Mouse (Mus musculus): Measurements from ENCODE around the gene Ets1. TPM values are rescaled to one million over a fixed set of nuclear protein-coding genes. Genes with fewer than 3 reads are reported as not detected.
A peak's percentile ranks its signal among the peaks of the same experiment; 100 is the strongest.

Ets1 gene
- polyA plus RNA-seq, 1 experiment from 2014 or later: 50.2 TPM

DNA sequence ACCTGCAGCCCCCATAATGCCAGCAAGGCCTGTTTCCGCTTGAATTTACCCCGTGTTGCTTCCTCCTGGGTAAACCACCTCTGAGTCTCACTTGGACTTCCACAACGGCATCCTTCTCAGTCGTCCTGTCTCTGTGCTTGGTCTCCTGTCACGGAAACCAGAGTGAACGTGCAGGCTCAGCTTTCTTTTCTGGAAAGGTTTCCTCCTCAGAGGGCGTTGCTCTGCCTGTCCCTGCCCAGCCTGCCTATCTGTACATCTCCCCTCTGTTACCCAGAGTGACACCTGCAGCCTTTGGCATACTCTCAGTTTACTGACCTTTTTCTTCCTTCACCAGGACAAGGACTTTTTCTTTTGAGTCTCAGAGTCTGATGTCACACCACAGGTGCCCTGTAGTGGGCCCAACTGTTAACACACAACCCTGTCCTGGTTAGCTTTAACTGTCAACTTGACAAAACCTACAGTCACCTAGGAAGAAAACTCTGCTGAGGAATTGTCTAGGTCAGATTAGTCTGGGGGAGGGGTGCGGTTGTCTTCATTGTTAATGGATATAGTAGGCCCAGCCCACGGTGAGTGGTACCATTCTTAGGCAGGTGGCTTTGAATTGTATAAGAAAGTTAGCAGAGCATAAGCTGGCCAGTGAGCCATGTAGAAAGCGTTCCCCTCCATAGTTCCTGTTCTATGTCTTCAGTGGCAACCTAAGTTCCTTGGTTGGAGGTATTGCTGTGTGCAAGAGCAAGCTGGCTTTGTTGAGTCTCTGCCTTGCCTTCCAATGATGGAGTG, 27.0 kb upstream of the Ets1 start:
- no peaks in the 10 kb centered on the region for H3K36me3 ChIP-seq
- no peak for DNase-seq (ENCODE audit: low spot score)
- no peaks in the 10 kb centered on the region for H3K9me3 ChIP-seq
- 79% methylated on average over 10 of the region's 10 CpGs for WGBS
- no peak overlapping the region; the same call in 1 of the 2 replicates for H3K27ac ChIP-seq
- no peak overlapping the region for H3K4me3 ChIP-seq
- H3K27me3 ChIP-seq (ENCODE audit: insufficient read depth, poor library complexity, severe bottlenecking): peaks cover 35% of the 10 kb centered on the region
- H3K4me1 ChIP-seq: peaks cover 43% of the 10 kb centered on the region

DNA sequence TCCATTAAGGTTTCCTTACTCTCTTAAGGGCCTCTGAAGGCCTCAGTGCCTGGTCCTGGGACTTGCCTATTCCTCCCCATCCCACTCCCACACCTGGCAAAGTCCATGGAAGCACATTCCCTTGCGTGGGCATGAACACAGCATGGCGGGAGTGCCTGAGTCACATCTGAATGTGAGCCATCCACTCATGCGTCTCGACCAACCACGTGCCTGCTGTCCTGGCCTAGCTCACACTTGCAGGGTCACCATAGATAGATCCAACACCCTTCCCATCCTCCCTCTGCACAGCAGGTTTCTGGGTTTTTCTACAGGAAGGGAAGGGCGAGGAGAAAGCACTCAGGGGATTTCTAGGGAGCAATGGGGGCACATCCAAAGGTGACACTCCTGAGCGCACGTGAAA, 25.8 kb upstream of the Ets1 start:
- peaks cover 36% of the 10 kb centered on the region for H3K4me1 ChIP-seq
- DNase-seq (ENCODE audit: low spot score): no peak
- H3K27me3 ChIP-seq (ENCODE audit: insufficient read depth, poor library complexity, severe bottlenecking): peaks cover 30% of the 10 kb centered on the region
- H3K27ac ChIP-seq: peak overlapping the region; percentile 16; the same call in 1 of the 2 replicates
- WGBS: 86% methylated on average over 8 of the region's 8 CpGs
- H3K36me3 ChIP-seq: no peaks in the 10 kb centered on the region
- H3K4me3 ChIP-seq: no peak overlapping the region
- H3K9me3 ChIP-seq: no peaks in the 10 kb centered on the region

DNA sequence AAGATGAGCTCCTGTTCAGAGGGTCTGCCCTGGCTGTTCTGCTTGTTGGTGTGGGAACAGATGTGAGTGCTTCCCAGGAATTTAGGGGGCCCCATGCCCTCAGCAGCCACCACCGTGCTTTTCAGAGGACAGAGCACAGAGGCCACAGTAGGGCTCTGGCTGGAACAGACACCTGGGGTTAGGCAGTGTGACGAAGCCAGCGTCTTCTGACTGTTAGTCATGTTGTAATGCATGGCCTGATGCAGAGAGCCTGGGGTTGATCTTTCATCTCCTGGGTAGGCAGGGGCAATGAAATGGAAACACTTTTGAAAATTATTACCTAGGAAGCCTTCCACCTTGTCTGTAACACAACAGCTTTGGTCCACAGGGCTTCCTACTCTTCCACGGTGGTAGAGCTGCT, 25.4 kb upstream of the Ets1 start:
- Histone ChIP-seq H3K36me3 (no peaks in the 10 kb centered on the region), H3K27ac (peak overlapping the region; percentile 16; the same call in 1 of the 2 replicates), H3K27me3 (ENCODE audit: insufficient read depth, poor library complexity, severe bottlenecking) (peaks cover 30% of the 10 kb centered on the region), H3K4me1 (peaks cover 33% of the 10 kb centered on the region), H3K4me3 (no peak overlapping the region), H3K9me3 (no peaks in the 10 kb centered on the region)
- DNase-seq (ENCODE audit: low spot score): no peak
- 70% methylated on average over 4 of the region's 4 CpGs for WGBS

DNA sequence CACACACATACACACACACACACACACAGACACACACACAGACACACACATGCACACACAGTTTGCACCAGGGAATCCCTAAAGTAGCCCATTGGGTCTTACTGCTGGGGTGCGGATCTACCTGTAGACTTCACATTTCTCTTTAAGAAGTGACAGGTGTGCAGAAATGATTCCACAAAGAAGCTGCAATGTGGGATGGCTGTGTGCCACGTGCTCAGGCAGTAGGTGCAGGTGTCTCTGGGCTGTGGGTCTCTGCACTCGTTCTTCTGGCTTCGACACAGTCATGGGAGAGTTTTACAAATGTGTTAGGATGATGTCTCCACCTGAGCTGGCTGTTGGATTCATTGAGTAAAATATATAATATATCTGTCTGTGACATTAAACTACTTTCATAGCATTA, 24.7 kb upstream of the Ets1 start:
- H3K27me3 ChIP-seq (ENCODE audit: insufficient read depth, poor library complexity, severe bottlenecking): peaks cover 24% of the 10 kb centered on the region
- 86% methylated on average over 4 of the region's 4 CpGs for WGBS
- no peaks in the 10 kb centered on the region for H3K9me3 ChIP-seq

DNA sequence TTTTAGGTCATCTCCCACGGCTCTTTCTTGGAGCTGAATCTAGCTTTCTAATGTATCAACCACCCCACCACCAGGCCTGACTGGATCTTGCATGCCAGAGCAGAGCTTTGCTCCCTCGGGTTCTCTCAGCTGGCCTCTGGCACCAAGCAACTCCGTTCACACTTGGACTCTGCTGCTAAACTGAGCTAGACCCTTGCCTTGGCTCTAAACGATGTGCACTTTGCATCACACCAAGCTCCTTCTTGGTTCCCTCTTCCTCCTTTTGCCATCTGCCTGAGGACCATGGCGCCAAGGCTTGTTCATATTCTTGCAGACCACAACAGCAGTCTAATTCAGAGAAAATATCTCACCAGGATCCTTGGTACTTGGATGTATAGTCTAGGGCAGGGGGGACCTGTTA, 23.6 kb upstream of the Ets1 start:
- H3K9me3 ChIP-seq: no peaks in the 10 kb centered on the region
- H3K36me3 ChIP-seq: no peaks in the 10 kb centered on the region
- peaks cover 20% of the 10 kb centered on the region; the same call in 1 of the 2 replicates for H3K27me3 ChIP-seq (ENCODE audit: insufficient read depth, poor library complexity, severe bottlenecking)
- no peak for DNase-seq (ENCODE audit: low spot score)
- WGBS: 82% methylated on average over 5 of the region's 5 CpGs
- no peak overlapping the region for H3K4me3 ChIP-seq
- H3K4me1 ChIP-seq: peaks cover 26% of the 10 kb centered on the region
- H3K27ac ChIP-seq: no peak overlapping the region

More for the DNA sequence above, 24.7 kb upstream of the Ets1 start:
- DNase-seq (ENCODE audit: low spot score): no peak
- peaks cover 35% of the 10 kb centered on the region for H3K4me1 ChIP-seq
- H3K36me3 ChIP-seq: no peaks in the 10 kb centered on the region
- H3K4me3 ChIP-seq: no peak overlapping the region
- H3K27ac ChIP-seq: no peak overlapping the region

DNA sequence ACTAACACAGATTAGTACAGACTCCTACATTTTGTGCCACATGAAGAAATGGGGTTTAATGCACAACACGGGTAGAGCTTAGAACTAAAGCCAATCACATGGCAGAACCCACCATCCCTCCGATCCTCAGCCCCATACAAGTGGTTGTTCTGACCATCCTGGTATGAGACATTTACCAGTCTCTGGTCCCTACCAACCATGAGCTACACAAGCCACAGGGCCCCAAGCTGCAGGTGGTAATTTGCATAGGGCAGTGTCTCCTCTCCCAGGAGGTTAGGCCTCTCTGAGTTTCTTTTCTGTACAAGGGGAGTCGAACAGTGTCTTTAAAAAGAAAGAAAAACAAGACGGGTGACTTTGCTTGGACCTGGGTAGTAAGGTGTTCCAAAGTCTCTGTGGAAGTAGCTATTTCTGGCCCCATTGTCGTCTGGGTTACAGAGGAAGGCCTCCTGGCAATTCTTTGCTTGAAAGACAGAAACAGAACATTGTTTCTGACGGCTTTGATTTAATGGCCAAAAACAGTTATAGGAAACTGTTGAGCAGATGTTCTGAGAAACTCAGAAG, 23.1 kb upstream of the Ets1 start:
- Histone ChIP-seq H3K9me3 (no peaks in the 10 kb centered on the region), H3K36me3 (no peaks in the 10 kb centered on the region), H3K27me3 (ENCODE audit: insufficient read depth, poor library complexity, severe bottlenecking) (peaks cover 19% of the 10 kb centered on the region; the same call in 1 of the 2 replicates), H3K4me3 (no peak overlapping the region), H3K4me1 (peaks cover 22% of the 10 kb centered on the region; the same call in 1 of the 2 replicates), H3K27ac (no peak overlapping the region)
- no peak for DNase-seq (ENCODE audit: low spot score)
- WGBS: 64% methylated on average over 6 of the region's 6 CpGs

DNA sequence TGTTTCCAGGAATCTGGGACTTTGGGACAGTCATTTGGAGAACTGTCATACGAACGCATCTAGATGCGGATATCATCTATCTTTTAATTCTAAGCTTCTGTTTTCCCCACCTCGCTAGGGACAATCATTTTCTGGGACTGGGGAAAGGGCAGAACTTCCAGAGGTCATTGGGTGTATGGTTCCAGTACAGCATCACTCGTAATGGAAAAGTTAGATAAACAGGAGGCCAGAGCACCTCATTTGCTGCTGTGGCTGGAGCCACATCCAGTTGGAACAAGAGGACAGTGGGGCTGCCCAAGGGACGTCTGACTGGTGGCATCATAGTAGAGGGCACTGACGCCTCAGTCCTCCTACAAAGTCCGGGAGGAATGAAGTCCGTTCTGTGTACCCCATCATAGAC, 21.8 kb upstream of the Ets1 start:
- WGBS: 79% methylated on average over 9 of the region's 9 CpGs
- no peak overlapping the region for H3K4me3 ChIP-seq
- no peak overlapping the region for H3K27ac ChIP-seq
- DNase-seq (ENCODE audit: low spot score): no peak
- no peaks in the 10 kb centered on the region for H3K36me3 ChIP-seq
- H3K9me3 ChIP-seq: no peaks in the 10 kb centered on the region
- H3K27me3 ChIP-seq (ENCODE audit: insufficient read depth, poor library complexity, severe bottlenecking): peaks cover 13% of the 10 kb centered on the region; the same call in 1 of the 2 replicates
- H3K4me1 ChIP-seq: peaks cover 16% of the 10 kb centered on the region; the same call in 1 of the 2 replicates

DNA sequence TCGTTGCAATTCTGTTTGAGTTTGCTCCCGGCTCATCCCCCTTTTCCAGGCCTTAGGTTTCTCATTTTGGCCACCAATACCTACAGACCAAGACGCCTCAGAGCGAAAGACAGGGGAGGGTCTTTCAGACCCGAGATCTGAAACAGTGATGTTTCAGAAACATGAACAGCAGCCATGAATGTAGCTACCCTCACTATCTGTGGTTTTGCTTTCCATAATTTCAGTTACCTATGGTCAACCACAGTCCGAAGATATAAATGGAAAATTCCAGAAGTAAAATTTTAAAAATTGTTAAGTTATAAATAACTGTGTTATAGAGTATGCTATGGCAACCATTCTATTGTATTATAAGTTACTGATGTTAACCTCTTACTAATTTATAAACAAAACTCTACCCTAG, 20.6 kb upstream of the Ets1 start:
- WGBS: 81% methylated on average over 6 of the region's 6 CpGs
- DNase-seq (ENCODE audit: low spot score): no peak

DNA sequence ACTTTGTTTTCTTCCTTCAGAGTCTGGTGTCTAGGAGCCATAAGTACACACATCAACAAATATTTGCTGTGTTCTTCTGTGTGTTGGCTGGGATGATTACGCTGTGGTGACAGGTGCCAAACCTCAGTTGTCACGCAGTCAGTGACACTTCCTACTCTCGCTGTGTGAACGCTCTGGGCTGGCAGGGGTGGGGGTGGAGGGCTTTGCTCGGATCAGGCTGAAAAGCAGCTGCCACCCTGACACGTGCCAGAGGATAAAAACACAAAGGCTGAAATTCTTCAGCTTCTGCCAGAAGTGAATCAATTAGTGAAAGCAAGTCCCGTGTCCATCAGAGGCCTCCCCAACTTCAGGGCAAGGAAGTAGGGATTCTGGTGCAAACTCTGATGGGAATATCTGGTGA, 20.0 kb upstream of the Ets1 start:
- Histone ChIP-seq H3K4me3 (no peak overlapping the region), H3K27ac (no peak overlapping the region), H3K36me3 (no peaks in the 10 kb centered on the region), H3K9me3 (no peaks in the 10 kb centered on the region), H3K27me3 (ENCODE audit: insufficient read depth, poor library complexity, severe bottlenecking) (peaks cover 13% of the 10 kb centered on the region; the same call in 1 of the 2 replicates), H3K4me1 (peaks cover 11% of the 10 kb centered on the region; the same call in 1 of the 2 replicates)
- no peak for DNase-seq (ENCODE audit: low spot score)
- 12% methylated on average over 7 of the region's 7 CpGs for WGBS

More for the DNA sequence above, 20.6 kb upstream of the Ets1 start:
- no peak overlapping the region for H3K27ac ChIP-seq
- peaks cover 13% of the 10 kb centered on the region; the same call in 1 of the 2 replicates for H3K4me1 ChIP-seq
- no peak overlapping the region for H3K4me3 ChIP-seq
- no peaks in the 10 kb centered on the region for H3K36me3 ChIP-seq
- H3K27me3 ChIP-seq (ENCODE audit: insufficient read depth, poor library complexity, severe bottlenecking): peaks cover 13% of the 10 kb centered on the region; the same call in 1 of the 2 replicates
- no peaks in the 10 kb centered on the region for H3K9me3 ChIP-seq

DNA sequence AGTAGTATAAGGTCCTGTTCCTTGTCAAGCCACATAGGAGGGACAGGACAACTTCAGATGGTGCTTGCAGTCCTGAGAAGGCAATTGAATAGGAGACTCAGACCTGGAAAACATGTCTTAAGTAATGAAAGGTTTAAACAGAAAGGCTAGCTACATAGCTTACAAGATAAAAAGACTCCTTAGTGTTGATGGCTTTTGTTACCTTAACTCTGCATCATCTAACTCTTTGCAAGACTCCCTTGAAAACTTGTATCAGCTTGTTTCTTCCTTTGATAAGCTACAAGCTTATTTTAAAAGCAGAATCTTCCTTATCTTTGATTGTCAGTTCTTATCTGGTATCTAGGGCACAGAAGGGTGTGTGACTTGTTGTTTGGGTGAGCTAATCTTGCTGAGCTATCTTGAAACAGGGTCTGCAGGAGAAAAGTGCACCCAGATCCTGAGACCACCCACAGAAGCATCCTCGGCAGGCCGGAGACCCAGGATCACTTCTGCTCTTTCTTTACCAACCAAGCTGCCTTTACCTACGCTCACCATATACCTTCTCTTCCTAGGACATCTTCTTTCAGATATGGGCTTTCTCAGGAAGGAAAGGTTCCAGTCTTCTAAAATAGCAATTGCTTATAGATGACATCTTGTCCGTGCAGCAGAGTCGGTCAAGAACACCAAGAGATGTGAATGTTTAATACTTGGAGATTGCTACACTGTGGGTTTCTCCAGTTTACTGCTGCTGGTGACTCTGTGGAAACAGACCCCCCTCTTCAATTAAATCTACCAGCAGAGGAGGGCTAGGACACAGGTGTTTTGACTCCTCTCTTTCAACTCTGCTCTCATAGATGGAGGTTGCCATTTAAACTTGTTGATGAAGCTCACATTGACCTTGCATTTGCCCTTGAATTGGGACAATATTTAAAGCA, 19.2 kb upstream of the Ets1 start:
- DNase-seq (ENCODE audit: low spot score): no peak
- H3K27me3 ChIP-seq (ENCODE audit: insufficient read depth, poor library complexity, severe bottlenecking): peaks cover 13% of the 10 kb centered on the region; the same call in 1 of the 2 replicates
- WGBS: 66% methylated on average over 5 of the region's 5 CpGs
- H3K4me3 ChIP-seq: no peak overlapping the region
- H3K4me1 ChIP-seq: peaks cover 11% of the 10 kb centered on the region; the same call in 1 of the 2 replicates
- no peaks in the 10 kb centered on the region for H3K9me3 ChIP-seq
- H3K36me3 ChIP-seq: no peaks in the 10 kb centered on the region
- H3K27ac ChIP-seq: no peak overlapping the region

DNA sequence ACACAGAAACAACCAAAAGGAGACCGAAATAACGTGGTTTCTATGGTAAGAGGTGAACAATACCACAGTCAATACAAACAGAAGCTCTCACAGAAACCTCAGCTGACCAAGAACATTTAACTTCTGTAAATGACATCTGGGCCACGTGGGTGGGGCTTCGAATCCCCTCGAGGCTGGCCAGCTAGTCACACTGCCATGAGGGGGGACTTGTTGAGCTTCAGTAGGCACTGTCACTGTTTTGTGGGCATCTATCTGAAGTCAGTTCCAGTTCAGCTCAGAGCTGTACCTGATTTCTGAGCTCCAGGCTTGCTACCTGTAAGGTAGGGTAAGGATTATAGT, 18.6 kb upstream of the Ets1 start:
- DNase-seq (ENCODE audit: low spot score): no peak
- H3K27me3 ChIP-seq (ENCODE audit: insufficient read depth, poor library complexity, severe bottlenecking): peaks cover 11% of the 10 kb centered on the region; the same call in 1 of the 2 replicates
- no peak overlapping the region for H3K4me3 ChIP-seq
- H3K36me3 ChIP-seq: no peaks in the 10 kb centered on the region
- H3K27ac ChIP-seq: no peak overlapping the region
- peaks cover 11% of the 10 kb centered on the region; the same call in 1 of the 2 replicates for H3K4me1 ChIP-seq
- 76% methylated on average over 5 of the region's 5 CpGs for WGBS
- H3K9me3 ChIP-seq: no peaks in the 10 kb centered on the region

DNA sequence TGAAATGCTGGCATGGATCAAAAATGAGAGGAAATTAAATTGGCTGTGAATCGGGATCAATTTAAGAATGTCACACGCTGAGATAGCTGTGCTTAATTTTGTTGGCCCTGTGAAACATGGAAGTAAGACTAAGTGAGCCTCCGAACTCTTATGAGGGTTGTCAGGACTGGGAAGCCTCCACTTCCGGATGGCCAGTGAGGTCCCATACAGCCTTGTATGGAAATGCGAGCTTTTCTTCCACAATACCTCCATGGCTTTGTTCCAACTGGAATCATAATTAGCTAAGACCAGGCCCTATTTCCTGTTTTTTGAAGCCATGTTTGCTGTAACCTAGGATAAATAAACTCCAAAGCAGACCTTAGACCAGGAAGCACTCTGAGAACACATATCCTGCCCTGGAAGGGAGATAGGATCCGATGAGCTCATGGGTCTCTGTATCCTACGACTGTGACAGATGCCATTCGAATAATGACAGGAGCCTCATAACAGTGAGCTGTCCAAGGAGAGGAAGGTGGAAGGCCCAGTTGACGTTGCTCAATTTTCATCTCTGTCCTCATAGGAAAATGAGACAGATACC, 17.4 kb upstream of the Ets1 start:
- 0 out of 2 replicates have a peak, but pooled peaks cover 7% of the 10 kb centered on the region for H3K27me3 ChIP-seq (ENCODE audit: insufficient read depth, poor library complexity, severe bottlenecking)
- no peak for DNase-seq (ENCODE audit: low spot score)
- H3K36me3 ChIP-seq: no peaks in the 10 kb centered on the region
- H3K27ac ChIP-seq: no peak overlapping the region
- 74% methylated on average over 9 of the region's 9 CpGs for WGBS
- H3K4me1 ChIP-seq: peaks cover 7% of the 10 kb centered on the region; the same call in 1 of the 2 replicates
- H3K4me3 ChIP-seq: no peak overlapping the region
- no peaks in the 10 kb centered on the region for H3K9me3 ChIP-seq

All from heart, embryonic 10.5 days (tissue).